Mouse (Mus musculus) G1E (cell line): Measurements from ENCODE around the gene Slc7a1. TPM values are rescaled to one million over a fixed set of nuclear protein-coding genes. Genes with fewer than 3 reads are reported as not detected.

Experiments
- ATAC-seq: 2 replicates; pipeline ENCODE4 v1.8.0; 2016; ENCODE audit warnings: mild to moderate bottlenecking; ENCODE audit not compliant: insufficient number of reproducible peaks, poor library complexity, low FRiP score, severe bottlenecking; ENCODE audit errors: extremely low read depth
- DNase-seq: peaks from one replicate; pipeline ENCODE4 v3.0.0; 2012; ENCODE audit warnings: low spot score
- H3K27me3 ChIP-seq: 2 replicates; pipeline ENCODE4 v1.6.1; 2012; ENCODE audit warnings: mild to moderate bottlenecking, low read length, inconsistent platforms; ENCODE audit not compliant: insufficient read depth
- H3K36me3 ChIP-seq: replicated peaks from 2 replicates; pipeline ENCODE3; 2012; ENCODE audit warnings: mild to moderate bottlenecking, inconsistent platforms
- H3K4me1 ChIP-seq: 2 replicates; pipeline ENCODE4 v1.6.1; 2012; ENCODE audit warnings: low read depth, low read length, inconsistent platforms, mixed read lengths; ENCODE audit not compliant: insufficient read depth
- H3K4me3 ChIP-seq: 2 replicates; pipeline ENCODE4 v1.5.1; 2012; ENCODE audit warnings: low read depth, mild to moderate bottlenecking, inconsistent platforms, low read length, moderate library complexity, mixed read lengths
- H3K9me3 ChIP-seq: replicated peaks from 2 replicates; pipeline ENCODE4 v1.6.1; 2012; ENCODE audit warnings: inconsistent platforms
- CTCF ChIP-seq: IDR thresholded peaks from 2 replicates; pipeline ENCODE4 v1.5.1; 2012; ENCODE audit warnings: low read depth, low read length, inconsistent platforms, mixed read lengths
- GATA1 ChIP-seq: IDR thresholded peaks from 2 replicates; pipeline ENCODE4 v1.6.1; 2012; ENCODE audit warnings: borderline replicate concordance, low read length, inconsistent platforms, mixed read lengths
- GATA2 ChIP-seq: IDR thresholded peaks from 2 replicates; pipeline ENCODE4 v1.6.1; 2012; ENCODE audit warnings: low read depth, low read length, inconsistent platforms, borderline replicate concordance
- POLR2AphosphoS5 ChIP-seq: IDR thresholded peaks from 2 replicates; pipeline ENCODE4 v1.6.1; 2012; ENCODE audit warnings: low read depth, low read length, inconsistent platforms; ENCODE audit not compliant: insufficient replicate concordance
- TAL1 ChIP-seq: conservative IDR thresholded peaks from 2 replicates; pipeline ENCODE4 v1.6.1; 2012; ENCODE audit warnings: low read depth, low read length, inconsistent platforms, mixed read lengths
- polyA plus RNA-seq: library from polyadenylated mRNA; stranded (reverse); fragments of >175 nt; gene quantifications from 2 replicates; pipeline ENCODE4 v1.2.3, GENCODE M21; 2012
- total RNA-seq, 2 experiments: library from RNA; stranded (forward) in 1 of 2; stranded (reverse) in 1 of 2; fragments of 200-1000 nt in 1 of 2; fragments of >200 nt in 1 of 2; fragmentation: Nextera tagmentation in 1 of 2; gene quantifications; 2 replicates each; pipeline ENCODE4 v1.2.3; 2014 to 2017

Slc7a1 gene
- total and polyA plus RNA-seq, 3 experiments = 20.2 to 86.4 (median 44.5) TPM

DNA sequence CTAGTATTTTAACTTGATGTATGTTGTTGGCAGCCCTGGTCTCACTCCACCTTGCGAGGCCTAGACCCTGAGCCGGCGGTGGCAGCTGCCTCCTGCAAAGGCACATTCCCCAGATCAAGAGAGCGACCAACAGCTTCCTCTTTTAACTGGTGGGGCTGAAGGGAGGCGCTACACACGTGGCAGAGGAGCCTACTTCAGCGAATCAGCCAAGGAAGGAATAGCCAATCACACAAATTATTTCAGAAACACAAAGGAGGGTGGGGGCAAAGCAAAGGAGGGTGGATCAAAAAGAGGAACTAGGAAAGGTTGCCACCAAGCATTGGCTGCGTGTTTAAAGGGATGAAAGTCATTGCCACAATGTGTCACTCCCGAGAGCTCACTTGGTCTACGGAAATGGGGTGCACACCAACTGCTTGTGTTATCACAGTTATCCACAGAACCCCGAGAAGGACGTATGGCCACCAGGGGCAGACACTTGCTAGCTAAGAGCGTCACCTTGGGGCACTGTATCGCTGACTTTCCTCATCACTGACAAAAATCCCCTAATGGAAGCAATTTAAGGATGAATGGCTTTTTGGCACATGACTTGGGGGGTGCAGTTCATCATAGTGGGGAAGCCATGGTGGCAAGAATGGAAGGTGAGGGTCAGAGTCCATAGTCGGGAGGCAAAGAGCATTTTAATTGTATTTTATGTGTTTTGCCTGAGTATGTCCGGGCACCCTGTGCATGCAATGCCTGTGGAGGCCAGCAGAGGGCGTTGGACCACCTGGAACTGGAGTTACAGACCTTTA is 20.1 kb downstream of the Slc7a1 start:
- peaks cover 42% of the 10 kb centered on the region for H3K4me1 ChIP-seq
- peaks cover 5% of the 10 kb centered on the region for H3K9me3 ChIP-seq
- peaks cover 81% of the 10 kb centered on the region for H3K36me3 ChIP-seq
- peak overlapping the region; percentile 57; the same call in 1 of the 2 replicates for H3K4me3 ChIP-seq
- peak; percentile 97 for ATAC-seq
- DNase-seq = peak; percentile 92
- H3K27me3 ChIP-seq = no peaks in the 10 kb centered on the region
- TF ChIP-seq GATA1 (no peak), CTCF (peak; percentile 66)

DNA sequence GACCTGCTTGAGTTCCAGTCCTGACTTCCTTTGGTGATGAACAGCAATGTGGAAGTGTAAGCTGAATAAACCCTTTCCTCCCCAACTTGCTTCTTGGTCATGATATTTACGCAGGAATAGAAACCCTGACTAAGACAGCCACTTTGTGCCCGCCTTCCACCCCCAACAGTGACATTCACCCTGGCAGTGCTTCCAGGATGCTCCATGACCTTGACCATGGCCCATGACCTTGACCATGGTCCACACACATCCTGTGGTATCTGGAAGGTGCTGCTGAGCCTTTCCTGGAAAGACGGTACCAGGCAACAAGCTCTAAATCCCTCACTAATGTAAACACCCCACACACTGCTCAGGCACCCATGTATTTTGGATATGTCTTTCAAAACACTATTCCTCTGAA is 21.0 kb downstream of the Slc7a1 start:
- Histone ChIP-seq H3K27me3 (no peaks in the 10 kb centered on the region), H3K4me1 (peaks cover 40% of the 10 kb centered on the region), H3K36me3 (peaks cover 81% of the 10 kb centered on the region), H3K4me3 (no peak overlapping the region), H3K9me3 (peaks cover 5% of the 10 kb centered on the region)
- DNase-seq (no peak), ATAC-seq (no peak)
- TF ChIP-seq CTCF (no peak), GATA1 (no peak), POLR2AphosphoS5 (no peak), TAL1 (no peak), GATA2 (no peak)

DNA sequence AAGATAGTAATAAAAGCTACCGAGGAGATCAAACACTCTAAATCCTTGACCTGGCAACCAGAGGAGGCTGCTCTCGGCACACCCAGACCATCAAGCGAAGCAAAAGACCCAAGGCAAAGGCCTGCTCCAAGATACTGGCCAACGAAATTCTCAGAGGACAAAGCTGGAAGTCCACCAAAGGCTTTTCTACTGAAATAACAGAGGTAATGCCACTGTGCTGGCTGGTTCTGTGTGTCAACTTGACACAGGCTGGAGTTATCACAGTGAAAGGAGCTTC is 21.5 kb downstream of the Slc7a1 start:
- TF ChIP-seq GATA2 (no peak), GATA1 (no peak), POLR2AphosphoS5 (no peak), TAL1 (no peak), CTCF (no peak)
- Histone ChIP-seq H3K36me3 (peaks cover 81% of the 10 kb centered on the region), H3K27me3 (no peaks in the 10 kb centered on the region), H3K4me3 (no peak overlapping the region), H3K4me1 (peaks cover 37% of the 10 kb centered on the region), H3K9me3 (peaks cover 5% of the 10 kb centered on the region)
- DNase-seq (no peak), ATAC-seq (no peak)

DNA sequence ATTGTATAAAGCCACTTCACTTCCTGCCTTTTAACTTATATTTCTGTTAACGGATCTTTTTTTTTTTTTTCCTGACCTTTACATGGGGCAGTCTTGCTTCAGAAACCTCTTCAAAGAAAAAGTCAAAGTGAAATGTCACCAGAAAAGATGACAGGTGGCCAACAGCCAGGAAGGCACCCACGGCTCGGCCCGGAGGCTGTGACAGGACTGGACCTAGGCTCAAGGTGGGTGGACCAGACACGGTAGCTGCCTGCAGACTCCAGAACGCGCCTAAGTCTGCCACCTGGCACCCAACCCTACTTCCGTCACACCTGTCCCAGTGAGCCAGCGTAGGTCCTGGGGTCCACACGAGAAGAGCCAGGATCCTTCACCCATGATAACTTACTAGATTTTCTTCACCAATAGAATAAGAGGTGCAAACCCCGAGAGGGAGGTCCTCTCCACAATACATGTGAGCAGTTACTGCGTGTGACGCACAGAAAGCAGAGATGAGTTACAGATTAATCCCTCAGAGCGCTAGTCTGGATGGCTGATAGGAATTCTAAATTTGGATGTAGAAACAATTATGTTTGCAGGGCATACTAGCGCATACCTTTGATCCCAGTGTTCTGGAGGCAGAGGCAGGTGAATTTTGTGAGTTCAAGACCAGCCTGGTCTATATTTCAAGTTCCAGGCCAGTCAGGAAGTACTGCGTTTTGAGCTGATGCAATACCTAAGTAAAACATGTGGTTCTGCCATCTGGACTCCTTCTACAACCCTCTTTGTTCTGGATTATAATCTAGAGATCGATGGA is 22.1 kb downstream of the Slc7a1 start:
- ATAC-seq (no peak), DNase-seq (no peak)
- no peak overlapping the region for H3K4me3 ChIP-seq
- TF ChIP-seq CTCF (no peak), POLR2AphosphoS5 (no peak), GATA1 (no peak), GATA2 (no peak), TAL1 (no peak)
- no peaks in the 10 kb centered on the region for H3K27me3 ChIP-seq
- H3K36me3 ChIP-seq = peaks cover 80% of the 10 kb centered on the region
- H3K9me3 ChIP-seq = peaks cover 5% of the 10 kb centered on the region
- H3K4me1 ChIP-seq = peaks cover 35% of the 10 kb centered on the region

DNA sequence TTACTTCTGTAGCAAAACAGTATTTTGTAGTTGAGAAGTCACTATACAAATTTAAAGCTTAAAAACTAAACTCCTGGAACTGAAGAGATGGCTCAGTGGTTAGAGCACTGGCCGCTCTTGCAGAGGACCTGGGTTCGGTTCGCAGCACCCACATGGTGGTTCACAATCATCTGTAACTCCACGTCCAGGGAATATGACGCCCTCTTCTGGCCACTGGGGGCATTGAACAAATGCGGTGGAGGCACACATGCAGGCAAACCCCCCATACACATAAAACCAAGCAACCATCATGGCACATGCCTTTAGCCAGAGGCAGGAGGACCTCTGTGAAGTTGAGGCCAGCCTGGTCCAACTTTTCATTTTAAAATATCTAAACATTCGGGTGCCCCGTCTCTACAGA is 23.3 kb downstream of the Slc7a1 start:
- DNase-seq = no peak
- no peaks in the 10 kb centered on the region for H3K27me3 ChIP-seq
- H3K9me3 ChIP-seq = peaks cover 5% of the 10 kb centered on the region
- no peak for ATAC-seq
- no peak overlapping the region for H3K4me3 ChIP-seq
- TF ChIP-seq GATA1 (no peak), POLR2AphosphoS5 (no peak), CTCF (no peak), GATA2 (no peak), TAL1 (no peak)
- H3K4me1 ChIP-seq = peaks cover 30% of the 10 kb centered on the region
- peaks cover 80% of the 10 kb centered on the region for H3K36me3 ChIP-seq

DNA sequence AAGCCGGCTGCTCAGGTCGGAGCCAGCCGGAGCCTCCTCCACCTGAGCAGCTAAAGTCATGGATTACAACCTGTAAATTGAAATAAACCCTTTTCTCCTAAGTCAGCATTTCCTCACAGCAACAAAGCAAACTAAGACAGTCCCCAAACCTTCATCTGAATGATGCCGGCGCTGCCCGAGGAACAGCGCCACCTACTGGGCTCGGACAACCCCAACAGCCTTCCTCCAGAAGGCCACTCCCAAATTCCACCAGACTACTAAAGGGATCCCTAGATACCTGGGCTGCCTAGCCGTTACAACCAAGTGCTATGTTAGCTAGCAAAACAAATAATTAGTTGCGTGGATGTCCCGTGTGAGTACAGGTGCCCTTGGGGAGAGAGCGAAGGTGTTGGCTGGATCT is 24.2 kb downstream of the Slc7a1 start:
- TF ChIP-seq CTCF (peak; percentile 60; the same call in 1 of the 2 replicates), GATA2 (no peak)
- Histone ChIP-seq H3K36me3 (peaks cover 82% of the 10 kb centered on the region), H3K4me3 (no peak overlapping the region), H3K9me3 (peaks cover 5% of the 10 kb centered on the region), H3K27me3 (no peaks in the 10 kb centered on the region), H3K4me1 (peaks cover 22% of the 10 kb centered on the region)
- no peak for ATAC-seq
- no peak for DNase-seq
